Mouse (Mus musculus) olfactory bulb, adult 2 months (tissue): ENCODE measurements around the gene Coro7. TPM values are rescaled to one million over a fixed set of nuclear protein-coding genes. Genes with fewer than 3 reads are reported as not detected.

Source experiments
- H3K27ac ChIP-seq: fragments of 200-500 bp; 2 replicates; pipeline ENCODE4 v1.5.1; 2012; ENCODE audit warnings: low read depth, low read length; ENCODE audit not compliant: insufficient read depth
- H3K4me1 ChIP-seq: fragments of 200-500 bp; 2 replicates; pipeline ENCODE4 v1.6.1; 2012; ENCODE audit warnings: low read length; ENCODE audit not compliant: control insufficient read depth, insufficient read depth
- H3K4me3 ChIP-seq: fragments of 200-500 bp; 2 replicates; pipeline ENCODE4 v1.5.1; 2012; ENCODE audit warnings: mild to moderate bottlenecking, low read depth, low read length, moderate library complexity; ENCODE audit not compliant: insufficient read depth
- CTCF ChIP-seq: fragments of 200-500 bp; IDR thresholded peaks from 2 replicates; pipeline ENCODE4 v1.5.1; 2012; ENCODE audit warnings: low read depth, mild to moderate bottlenecking, low read length, moderate library complexity; ENCODE audit not compliant: insufficient read depth
- POLR2A ChIP-seq: fragments of 200-500 bp; IDR thresholded peaks from 2 replicates; pipeline ENCODE4 v1.6.1; 2012; ENCODE audit warnings: mild to moderate bottlenecking, low read depth, low read length, moderate library complexity; ENCODE audit not compliant: insufficient read depth
- WGBS: fragments of 180-500 bp; shearing (Covaris S2); methylation state at CpG from one replicate; pipeline ENCODE4 v1.1.7; 2018; 5-methylcytosine and 5-hydroxymethylcytosine counted together
- polyA plus RNA-seq: library from polyadenylated mRNA; stranded (reverse); fragments of >200 nt; gene quantifications from 2 replicates; pipeline ENCODE4 v1.2.4, GENCODE M21; 2012; ENCODE audit warnings: low replicate concordance; ENCODE audit not compliant: missing spikeins, insufficient read depth, insufficient read length

Gene Coro7
- polyA plus RNA-seq, 1 experiment, result not detected

- Histone ChIP-seq H3K4me1 (no peaks in the 10 kb centered on the region; the same call in 1 of the 2 replicates), H3K27ac (no peak overlapping the region), H3K4me3 (no peak overlapping the region)
- TF ChIP-seq POLR2A (no peak), CTCF (no peak)
- WGBS, result 80% methylated on average over 9 of the region's 9 CpGs
Observed at GRCm38 (mm10) chr16:4634681-4635080, 44.9 kb downstream of the Coro7 start.

GRCm38 (mm10) chr16:4633661-4634060 lies 45.9 kb downstream of the Coro7 start:
- no peaks in the 10 kb centered on the region for H3K4me1 ChIP-seq
- no peak overlapping the region for H3K27ac ChIP-seq
- no peak overlapping the region for H3K4me3 ChIP-seq
- 95% methylated on average over 3 of the region's 3 CpGs for WGBS
- TF ChIP-seq POLR2A (no peak), CTCF (no peak)

GRCm38 (mm10) chr16:4632050-4632449 lies 47.5 kb downstream of the Coro7 start:
- Histone ChIP-seq H3K27ac (no peak overlapping the region), H3K4me1 (no peaks in the 10 kb centered on the region), H3K4me3 (no peak overlapping the region)
- TF ChIP-seq CTCF (no peak), POLR2A (no peak)
- 53% methylated on average over 7 of the region's 7 CpGs for WGBS

- Histone ChIP-seq H3K27ac (no peak overlapping the region), H3K4me3 (no peak overlapping the region), H3K4me1 (no peaks in the 10 kb centered on the region)
- TF ChIP-seq CTCF (peak; percentile 94), POLR2A (no peak)
- WGBS, result 23% methylated on average over 6 of the region's 6 CpGs
Observed at GRCm38 (mm10) chr16:4629950-4630349, 49.6 kb downstream of the Coro7 start.

- Histone ChIP-seq H3K4me1 (no peaks in the 10 kb centered on the region), H3K27ac (no peak overlapping the region), H3K4me3 (no peak overlapping the region)
- TF ChIP-seq CTCF, result no peak
- no peak for TF ChIP-seq POLR2A
- WGBS, result 98% methylated on average over 9 of the region's 9 CpGs
Observed at GRCm38 (mm10) chr16:4628898-4629419, 50.6 kb downstream of the Coro7 start.

DNA sequence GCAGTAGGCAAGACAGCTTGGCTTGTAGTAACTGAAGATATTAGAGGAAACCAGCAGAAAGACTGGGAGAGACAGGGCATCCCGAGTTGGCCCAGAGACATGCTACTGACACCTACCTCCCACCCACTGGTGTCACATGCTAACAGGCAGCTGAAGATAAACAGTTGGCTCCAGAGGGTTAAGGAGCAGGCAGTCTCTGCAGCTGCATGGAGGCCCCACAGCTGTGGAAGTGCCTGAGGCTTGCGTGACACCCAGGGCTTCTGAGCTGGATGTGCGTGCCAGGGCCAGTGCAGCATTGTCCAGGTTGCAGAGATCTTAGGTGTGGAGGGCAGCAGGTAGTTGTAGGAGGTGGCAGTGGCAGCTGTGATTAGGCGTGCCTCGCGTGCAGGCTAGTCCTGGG lies 52.5 kb downstream of the Coro7 start:
- TF ChIP-seq POLR2A (no peak), CTCF (no peak)
- Histone ChIP-seq H3K4me1 (peaks cover 2% of the 10 kb centered on the region; the same call in 1 of the 2 replicates), H3K4me3 (no peak overlapping the region), H3K27ac (no peak overlapping the region)
- WGBS, result 85% methylated on average over 6 of the region's 6 CpGs

GRCm38 (mm10) chr16:4624481-4625110 lies 55.0 kb downstream of the Coro7 start, which contains the start of gene Pam16:
Pam16 (minus strand) TSS chr16:4624988.
- Histone ChIP-seq H3K4me1 (peaks cover 2% of the 10 kb centered on the region; the same call in 1 of the 2 replicates), H3K4me3 (peak within 1 kb of the TSS; percentile 59), H3K27ac (peak within 1 kb of the TSS; percentile 41)
- peak; percentile 80 for TF ChIP-seq POLR2A
- TF ChIP-seq CTCF, result no peak
- WGBS, result under 1% methylated on average over 56 of the region's 56 CpGs

DNA sequence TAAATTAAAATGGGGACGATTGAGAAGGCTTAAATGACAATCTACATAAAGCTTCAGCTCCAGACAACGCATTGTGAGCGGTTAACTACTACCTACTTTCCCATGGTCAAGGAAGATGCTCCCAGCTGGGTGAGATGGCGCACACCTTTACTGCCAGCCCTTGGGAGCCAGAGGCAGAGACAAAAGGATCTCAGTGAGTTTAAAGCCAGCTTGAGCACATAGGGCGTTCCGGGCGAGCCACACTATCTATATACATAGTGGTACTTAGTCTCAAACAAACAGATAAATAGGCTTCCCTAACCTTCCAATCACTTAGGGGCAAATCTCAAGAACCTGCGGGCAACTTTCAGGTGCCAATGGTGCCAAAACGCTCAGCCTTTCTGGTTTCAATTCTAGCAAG lies 55.5 kb downstream of the Coro7 start:
- 10% methylated on average over 9 of the region's 9 CpGs for WGBS
- no peak overlapping the region for H3K27ac ChIP-seq
- TF ChIP-seq CTCF (no peak), POLR2A (no peak)
- H3K4me3 ChIP-seq, result peak overlapping the region; percentile 59
- H3K4me1 ChIP-seq, result peaks cover 2% of the 10 kb centered on the region; the same call in 1 of the 2 replicates

- no peak overlapping the region for H3K4me3 ChIP-seq
- H3K4me1 ChIP-seq, result no peaks in the 10 kb centered on the region
- TF ChIP-seq CTCF (no peak), POLR2A (no peak)
- 85% methylated on average over 4 of the region's 4 CpGs for WGBS
- H3K27ac ChIP-seq, result no peak overlapping the region
Observed at GRCm38 (mm10) chr16:4616829-4617228, 62.7 kb downstream of the Coro7 start.
